Mouse (Mus musculus) left cerebral cortex, postnatal 10 days (tissue): ENCODE measurements around the gene Nrf1. TPM values are rescaled to one million over a fixed set of nuclear protein-coding genes. Genes with fewer than 3 reads are reported as not detected.
A peak's percentile ranks its signal among the peaks of the same experiment; 100 is the strongest.

Source experiments
- DNase-seq, 2 experiments: peaks; one replicate each; pipeline ENCODE4 v3.0.0; 2021 to 2022; ENCODE audit warnings: low spot score in 2 of 2, mixed read lengths in 1 of 2; ENCODE audit errors: extremely low spot score in 1 of 2
- intact Hi-C: fragments of 180-260 bp; cut with DNase I; formaldehyde crosslinking; loops from one replicate; pipeline ENCODE4 v1.15.1; 2025
- total RNA-seq, 2 experiments: library from RNA; stranded (reverse); gene quantifications; 2 replicates each; pipeline ENCODE4 v1.2.3; 2021

Nrf1 gene
- total RNA-seq, 2 experiments from 2014 or later, result 19.5 to 21.4 TPM

DNA sequence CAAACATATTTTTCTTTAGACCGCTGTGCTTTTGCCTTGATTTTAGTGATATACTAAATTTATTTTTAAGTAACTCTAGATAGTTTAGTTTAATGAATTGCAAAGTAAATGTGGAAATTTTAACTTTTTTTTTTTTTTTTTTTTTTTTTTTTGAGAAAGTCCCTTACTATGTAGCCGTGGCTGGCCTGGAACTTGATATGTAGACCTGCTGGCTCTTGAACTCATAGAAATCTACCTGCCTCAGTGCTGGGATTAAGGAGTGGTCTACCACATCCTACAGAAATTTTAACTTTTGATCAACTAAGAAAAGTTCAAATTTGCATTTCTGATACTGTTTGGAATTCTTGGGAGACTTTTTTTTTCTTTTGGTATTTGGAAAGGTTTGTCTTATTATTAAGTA lies 17.6 kb downstream of the Nrf1 start:
- intact Hi-C loops, result no loop called here
- no peak for DNase-seq

DNA sequence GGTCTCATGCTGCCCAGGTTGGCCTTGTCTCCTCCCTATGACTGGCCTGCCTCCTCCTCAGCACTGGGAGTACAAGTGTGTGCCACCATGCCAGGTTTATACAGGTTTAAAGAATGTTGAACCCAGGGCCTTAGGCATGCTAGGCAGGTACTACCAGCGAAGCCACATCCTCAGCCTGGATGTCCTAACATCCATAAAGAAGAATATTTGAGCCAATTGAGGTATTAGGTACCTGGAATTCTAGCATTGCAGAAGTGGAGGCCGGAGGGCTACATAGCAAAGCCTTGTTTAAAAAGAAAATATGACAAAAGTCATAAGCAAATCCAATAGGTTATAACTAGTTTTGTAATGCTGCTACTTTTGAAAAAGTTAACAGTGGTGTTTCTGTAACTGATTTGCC lies 19.0 kb downstream of the Nrf1 start:
- DNase-seq, result no peak
- intact Hi-C loops, result no loop called here

DNA sequence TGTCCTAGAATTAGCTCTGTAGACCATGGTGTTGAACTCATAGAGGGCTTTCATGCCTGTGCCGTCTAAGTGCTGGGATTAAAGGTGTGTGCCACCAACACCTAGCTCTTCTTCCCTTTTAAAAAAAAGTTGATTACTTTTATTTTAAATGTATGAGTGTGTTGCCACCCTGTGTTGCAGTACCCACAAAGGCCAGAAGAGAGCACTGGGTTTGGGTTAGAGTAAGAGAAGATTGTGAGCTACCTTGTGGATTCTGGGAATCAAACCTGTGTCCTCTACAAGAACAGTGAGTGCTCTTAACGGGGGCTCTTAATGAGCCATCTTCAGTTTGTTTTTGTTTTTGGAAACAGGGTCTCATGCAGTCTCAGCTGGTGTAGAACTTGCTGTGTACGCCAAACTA lies 24.7 kb downstream of the Nrf1 start:
- DNase-seq, result no peak
- intact Hi-C loops, result no loop called here

DNA sequence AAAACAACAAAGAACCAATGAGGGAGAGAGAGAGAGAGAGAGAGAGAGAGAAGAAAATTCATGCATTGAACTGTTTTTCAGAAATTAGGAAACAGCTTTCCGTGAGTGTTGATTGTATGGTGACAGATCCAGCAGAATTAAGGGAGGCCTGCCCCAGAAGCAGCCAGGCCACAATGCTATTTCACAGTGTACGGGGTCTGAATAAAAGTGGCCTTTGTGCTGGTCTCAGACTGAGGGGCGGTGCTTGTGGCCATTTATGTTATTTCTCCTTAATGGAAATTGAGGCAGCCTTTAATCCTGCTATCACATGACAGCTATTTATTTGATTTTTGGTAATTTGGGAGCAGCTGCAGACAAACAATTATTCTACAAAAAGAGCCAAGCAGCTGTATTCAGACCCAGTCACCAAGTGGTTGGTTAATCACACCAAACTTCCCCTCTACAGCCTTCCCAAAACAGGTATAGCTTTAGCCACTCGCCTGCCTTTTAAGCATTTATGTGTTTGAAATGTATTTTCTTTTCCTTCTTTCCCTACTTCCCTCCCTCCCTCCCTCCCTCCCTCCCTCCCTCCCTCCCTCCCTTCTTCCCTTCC lies 31.2 kb downstream of the Nrf1 start:
- DNase-seq, result no peak
- intact Hi-C loops, result no loop called here

DNA sequence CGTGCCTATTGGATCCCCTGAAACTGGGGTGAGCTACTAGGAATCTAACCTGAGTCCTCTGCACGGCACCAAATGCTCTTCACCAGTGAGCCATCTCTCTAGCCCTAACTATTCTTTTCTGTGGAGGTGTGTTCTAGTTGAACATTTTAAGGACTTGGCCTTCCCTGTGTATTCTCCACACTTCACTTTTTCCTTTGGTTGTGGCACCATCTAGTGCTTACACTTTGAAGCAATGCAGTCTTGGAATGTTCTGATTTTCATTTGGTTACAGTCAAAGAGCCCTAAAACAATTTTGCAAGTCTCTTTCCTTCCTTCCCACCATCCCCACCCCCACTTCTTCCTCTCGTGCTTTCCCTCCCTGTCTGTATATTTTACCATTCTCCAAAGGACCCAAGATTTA lies 33.6 kb downstream of the Nrf1 start:
- intact Hi-C loops, result loop anchor here (5.0 kb wide), 1 partner anchor 229 kb away; no protein-coding TSS in a partner anchor
- peak in 1 of 2 experiments; percentile 48 for DNase-seq

DNA sequence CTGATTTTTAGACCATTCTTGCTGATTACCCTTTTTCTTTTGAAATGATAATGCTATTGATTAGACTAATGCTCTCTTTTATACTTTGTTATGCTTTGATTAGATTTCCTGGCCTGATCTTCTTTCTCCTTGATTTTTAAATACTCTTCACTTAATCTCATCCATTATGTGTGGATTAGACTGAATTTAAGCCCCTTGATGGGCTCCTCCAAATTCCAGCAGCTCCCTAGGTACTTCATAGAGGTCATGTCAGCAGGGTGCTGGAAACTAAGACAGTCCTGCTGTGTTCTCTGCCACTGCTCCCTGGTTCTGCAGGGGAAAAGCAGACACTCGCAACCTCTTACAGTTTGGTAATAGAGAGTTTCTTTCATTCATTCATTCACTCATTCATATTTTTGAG lies 35.5 kb downstream of the Nrf1 start:
- intact Hi-C loops, result loop anchor here (5.0 kb wide), 1 partner anchor 231 kb away; no protein-coding TSS in a partner anchor
- no peak for DNase-seq

DNA sequence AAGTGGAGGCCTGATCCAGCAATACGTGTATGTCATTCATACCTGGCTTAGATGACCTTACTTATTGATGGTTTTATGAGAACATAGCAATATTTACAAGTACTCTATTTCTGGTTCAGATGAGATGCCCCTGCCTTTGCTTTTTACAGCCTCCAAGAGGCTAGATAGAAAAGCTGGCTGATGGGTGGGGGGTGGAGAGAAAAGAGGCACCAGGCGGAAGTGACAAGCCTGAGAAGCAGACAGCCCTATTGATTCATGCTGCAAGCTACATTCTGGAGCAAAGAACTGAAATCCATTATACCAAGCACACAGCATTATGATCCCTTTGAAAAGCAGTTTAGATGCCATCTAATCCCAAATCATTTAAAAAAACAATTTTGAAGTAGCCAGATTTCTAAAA lies 37.6 kb downstream of the Nrf1 start:
- intact Hi-C loops, result no loop called here
- no peak for DNase-seq

DNA sequence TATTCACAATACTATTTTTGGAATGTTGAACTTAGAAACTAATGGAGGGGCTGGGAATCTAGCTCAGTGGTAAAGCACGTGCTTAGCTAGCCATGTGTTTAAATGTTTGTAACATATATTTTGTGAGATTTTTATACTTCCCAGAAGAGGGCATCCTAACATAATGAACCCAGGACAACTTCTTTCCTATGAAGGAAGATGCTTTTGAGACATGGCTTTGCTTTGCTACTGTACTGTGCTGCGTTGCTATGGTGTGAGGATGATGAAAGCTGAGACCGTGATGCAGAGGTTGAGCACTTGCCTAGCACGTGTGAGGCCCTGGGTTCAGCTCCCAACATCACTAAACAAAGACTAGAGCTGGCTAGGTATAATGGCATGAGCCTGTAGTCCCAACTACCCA lies 43.4 kb downstream of the Nrf1 start:
- no peak for DNase-seq
- intact Hi-C loops, result loop anchor here (5.0 kb wide), 2 partner anchors 116 to 266 kb away; no protein-coding TSS in a partner anchor

DNA sequence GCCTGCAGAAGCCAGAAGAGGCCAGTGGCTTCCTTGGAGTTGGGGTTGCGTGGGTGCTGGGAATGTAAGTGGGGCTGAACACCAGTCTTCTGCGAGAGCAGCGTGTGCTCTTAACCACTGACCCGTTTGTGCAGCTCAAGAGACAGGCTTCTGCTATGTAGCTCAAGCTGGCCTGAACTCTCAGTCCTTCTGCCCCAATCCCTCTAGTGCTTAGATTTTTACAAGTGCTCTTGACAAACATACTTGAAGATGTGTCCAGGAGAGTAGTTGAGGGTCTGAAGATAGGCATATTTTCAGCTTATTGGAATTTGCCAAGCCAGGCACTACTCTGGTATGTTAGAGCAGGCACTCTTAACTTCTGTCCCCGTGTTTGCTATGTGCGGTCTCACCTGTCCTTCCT lies 45.0 kb downstream of the Nrf1 start:
- intact Hi-C loops, result loop anchor here (5.0 kb wide), 2 partner anchors 114 to 264 kb away; no protein-coding TSS in a partner anchor

DNA sequence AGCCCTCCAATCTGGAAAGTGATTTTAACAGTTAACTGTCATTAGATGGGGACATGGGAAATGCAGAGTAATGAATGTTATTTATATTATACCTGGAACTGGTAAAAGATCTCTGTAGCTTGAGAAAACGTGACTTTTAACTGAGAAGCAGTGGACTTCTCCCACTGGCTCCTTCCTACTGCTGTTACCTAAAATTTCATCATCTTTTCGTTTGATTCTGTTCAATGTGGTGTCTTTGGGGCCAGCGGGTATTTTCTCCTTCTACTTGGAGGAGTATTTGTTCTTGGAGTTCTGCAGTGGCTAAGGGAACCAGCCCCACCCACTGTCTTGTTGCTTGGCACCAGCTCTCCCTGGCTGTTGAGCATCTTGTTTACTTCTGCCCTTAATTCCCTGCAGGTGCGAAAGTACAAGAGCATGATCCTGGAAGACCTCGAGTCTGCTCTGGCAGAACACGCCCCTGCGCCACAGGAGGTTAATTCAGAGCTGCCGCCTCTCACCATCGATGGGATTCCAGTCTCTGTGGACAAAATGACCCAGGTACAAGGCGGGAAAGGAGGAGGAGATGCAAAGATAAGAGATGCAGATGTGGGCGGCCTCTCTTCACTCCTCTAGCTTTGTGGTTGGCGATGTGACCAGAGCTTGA lies 54.1 kb downstream of the Nrf1 start:
- intact Hi-C loops, result no loop called here

More for the DNA sequence above, 45.0 kb downstream of the Nrf1 start:
- DNase-seq, result no peak

DNA sequence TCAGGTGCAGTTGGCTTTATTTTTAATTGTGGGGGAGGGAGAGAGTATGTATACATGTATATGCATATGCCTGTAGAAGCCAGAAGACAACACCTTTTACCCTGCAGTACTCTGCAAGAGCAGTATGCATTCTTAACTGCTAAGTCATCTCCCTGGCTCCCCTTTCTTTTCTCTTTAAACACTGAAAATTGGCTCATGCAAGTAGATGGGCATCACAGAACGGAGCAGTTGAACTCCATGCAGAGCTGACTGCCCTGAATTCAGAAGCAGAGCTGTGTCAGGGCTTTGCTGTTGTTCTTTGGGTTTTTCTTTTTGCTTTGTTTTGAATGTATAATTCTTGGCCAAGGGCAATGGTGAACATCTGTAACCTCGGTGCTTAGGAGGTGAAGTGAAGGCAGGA lies 58.3 kb downstream of the Nrf1 start:
- intact Hi-C loops, result no loop called here
- no peak for DNase-seq

More for the DNA sequence above, 54.1 kb downstream of the Nrf1 start:
- no peak for DNase-seq

DNA sequence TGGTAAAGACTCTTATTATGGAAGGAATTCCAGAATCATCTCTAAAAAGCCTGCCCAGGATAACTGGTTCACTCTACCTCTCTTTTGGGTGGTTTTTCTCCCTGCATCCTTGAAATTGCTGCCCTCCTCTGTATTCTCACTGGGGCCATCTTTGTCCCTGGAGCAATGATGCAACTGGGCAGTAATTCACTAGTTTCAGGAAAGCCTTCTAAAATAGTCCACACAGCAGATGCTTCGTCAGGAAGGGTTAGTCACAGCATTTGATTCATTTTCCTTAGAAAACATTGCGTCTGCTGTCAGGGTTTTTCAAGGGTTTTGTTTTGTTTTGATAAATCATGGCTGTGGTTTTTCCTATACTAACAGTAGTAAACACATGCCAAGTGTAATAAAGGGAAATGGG lies 59.7 kb downstream of the Nrf1 start:
- intact Hi-C loops, result no loop called here

DNA sequence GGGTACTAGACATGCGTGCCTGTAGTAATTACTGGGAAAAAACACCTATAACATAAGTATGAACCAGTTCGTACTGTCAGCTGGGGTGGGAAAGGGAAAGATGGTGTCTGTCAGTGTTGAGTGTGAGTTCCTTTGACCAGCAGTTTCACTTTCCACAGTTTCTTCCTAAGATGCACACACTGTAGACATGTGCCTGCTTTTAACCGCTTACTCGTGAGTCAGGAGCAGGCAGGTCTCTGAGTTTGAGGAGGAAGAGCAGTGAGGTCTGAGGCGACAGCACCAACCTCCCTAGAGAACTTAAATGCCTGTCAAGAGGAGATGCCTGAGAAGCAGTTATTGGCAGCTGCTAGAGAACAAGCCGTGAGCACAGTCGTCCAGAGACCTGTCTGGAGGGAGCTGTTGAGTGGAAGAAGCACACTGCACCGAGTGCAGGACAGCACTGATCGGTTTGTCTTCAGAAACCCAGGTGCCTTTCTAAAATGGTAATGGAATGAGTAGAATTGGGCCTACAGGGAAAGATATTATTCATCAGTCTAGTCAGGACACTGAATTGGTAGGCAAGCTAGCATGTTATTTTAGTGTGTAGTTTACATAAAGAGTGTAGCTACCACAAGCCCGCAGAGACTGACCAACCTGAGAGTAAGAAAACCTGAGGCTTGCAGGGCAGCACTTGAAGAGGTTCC lies 62.2 kb downstream of the Nrf1 start:
- DNase-seq, result no peak
- intact Hi-C loops, result no loop called here

More for the DNA sequence above, 59.7 kb downstream of the Nrf1 start:
- no peak for DNase-seq

DNA sequence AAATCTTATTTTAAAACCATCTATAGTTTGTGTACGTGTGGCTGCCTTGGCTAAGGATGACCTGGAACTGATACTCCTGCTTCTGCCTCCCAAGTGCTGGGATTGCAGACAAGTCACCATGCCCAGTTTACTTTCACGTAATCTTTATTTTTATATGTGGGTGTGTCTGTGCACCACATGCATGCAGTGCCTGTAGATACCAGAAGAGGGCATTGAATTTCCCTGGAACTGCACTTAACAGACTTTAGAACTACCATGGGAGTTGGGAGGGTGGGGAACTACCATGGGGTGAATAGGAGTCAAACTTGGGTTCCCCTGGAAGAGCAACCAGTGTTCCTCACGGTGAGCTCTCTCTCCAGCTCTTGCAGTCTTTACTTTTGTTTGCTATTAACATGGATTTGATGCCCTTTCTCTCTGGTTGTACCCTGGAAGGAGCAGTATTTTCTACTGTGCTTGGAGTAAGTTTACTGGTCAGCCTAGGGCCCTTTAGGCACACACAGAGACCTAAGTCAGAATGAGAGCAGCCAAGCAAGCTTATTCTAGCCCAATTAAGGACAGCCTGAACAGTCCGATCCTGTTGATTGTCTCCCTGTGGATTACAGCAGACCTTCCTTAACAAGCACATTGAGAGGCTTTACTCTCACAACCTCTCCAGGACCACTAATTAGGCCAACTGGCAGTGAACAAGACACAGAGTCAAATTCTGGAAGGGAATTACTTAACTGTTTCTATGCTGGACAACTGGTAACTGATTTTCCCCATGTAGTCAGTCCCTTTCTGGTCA lies 64.8 kb downstream of the Nrf1 start:
- intact Hi-C loops, result no loop called here
- peak in 1 of 2 experiments; percentile 13 for DNase-seq

DNA sequence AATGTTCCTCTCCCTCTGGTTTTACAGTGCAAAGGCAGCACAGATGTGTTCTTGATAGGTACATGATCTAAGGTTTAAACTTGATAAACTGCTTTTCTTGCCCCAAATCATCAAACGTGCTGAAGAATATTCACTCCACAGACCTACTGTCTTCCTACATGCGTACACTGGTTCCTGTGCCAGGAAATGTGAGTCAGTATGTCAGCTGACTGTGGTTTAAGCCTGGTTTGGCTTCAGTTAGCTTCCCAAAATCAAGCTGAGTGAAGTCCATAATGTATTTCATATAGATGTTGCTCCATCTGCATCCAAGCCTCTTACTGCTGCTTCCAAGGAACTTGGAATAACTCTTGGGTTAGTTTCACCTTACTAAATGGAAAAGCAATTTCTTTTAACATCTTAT lies 66.3 kb downstream of the Nrf1 start:
- intact Hi-C loops, result no loop called here
- no peak for DNase-seq

DNA sequence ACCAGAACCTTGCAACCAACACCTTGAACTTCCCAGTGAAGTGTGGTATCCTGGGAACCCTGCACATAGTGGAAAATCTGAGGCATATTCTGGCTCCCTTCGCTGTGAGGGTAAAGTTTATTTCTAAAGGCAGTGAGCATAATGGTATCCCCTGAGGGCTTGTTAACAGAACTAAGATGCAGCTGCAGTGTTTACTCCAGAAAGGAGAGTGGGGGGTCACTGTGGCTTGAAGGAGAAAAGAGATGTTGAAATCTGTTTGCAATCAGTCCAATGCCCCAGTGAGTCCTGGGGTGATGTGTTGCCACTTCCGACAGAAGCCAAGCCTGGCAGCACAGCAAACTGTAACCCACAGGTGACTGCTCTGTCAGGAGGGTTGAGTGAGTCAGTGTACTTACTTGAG lies 73.4 kb downstream of the Nrf1 start:
- intact Hi-C loops, result no loop called here
- no peak for DNase-seq

DNA sequence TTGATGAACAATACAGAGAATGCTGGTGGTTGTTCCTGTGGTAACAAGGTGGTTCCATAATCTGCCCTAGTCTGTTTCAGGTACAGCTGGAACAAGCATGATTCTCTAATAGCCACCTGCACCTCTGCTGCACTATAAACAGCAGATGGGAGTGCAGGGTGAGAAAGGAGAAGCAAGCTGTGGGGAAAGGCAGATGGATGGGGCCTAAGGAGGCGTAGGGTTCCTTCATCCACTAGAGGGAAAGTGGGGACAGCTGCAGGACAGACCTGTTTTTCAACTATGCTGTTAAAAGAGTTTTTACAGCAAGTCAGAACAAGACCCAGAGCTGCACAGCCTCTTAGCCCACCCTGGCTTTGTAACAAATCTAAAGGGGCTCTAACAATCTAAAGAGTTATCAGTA lies 73.8 kb downstream of the Nrf1 start:
- intact Hi-C loops, result no loop called here
- no peak for DNase-seq

DNA sequence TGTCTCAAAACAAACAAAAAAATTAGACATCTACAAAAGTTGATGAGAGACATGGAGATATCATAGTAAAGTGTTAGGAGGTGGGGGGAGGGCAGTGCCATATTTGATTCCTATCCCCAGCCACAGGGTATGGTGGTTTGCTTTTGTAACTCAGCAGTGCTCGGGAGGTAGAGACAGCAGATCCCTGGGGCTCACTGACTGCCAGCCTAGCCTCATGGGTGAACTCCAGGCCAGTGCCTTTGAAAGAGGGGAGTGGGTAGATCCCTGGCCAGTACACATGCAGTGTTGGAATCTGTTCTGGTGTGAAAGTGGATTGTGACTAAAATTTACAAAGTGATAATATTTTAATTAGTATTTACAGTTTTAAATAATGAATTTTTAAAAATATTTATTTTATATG lies 75.6 kb downstream of the Nrf1 start:
- no peak for DNase-seq
- intact Hi-C loops, result no loop called here

DNA sequence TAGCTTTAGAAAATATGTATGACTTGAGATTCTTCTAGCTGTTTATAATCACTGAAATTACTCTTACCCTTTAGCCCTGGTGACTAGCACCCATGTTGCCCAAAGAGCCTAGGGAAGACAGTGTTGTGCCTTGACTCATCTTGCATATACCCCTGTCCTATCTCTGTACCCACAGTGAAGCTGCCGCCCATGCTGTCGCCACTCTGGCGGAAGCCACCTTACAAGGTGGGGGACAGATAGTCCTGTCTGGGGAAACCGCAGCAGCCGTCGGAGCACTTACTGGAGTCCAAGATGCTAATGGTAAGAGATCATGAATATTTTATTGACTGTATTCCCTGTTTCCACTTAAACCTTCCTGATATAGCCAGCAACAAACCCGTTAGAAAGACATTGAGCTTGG lies 78.3 kb downstream of the Nrf1 start:
- no peak for DNase-seq
- intact Hi-C loops, result no loop called here
